Mouse (Mus musculus): ENCODE results near the gene Slc7a1. TPM values are rescaled to one million over a fixed set of nuclear protein-coding genes. Genes with fewer than 3 reads are reported as not detected.

Slc7a1 gene
- polyA plus RNA-seq, 1 experiment from 2014 or later, result 23.0 TPM

- Histone ChIP-seq H3K4me2 (ENCODE audit: low read length) (no peak overlapping the region), H3K4me1 (ENCODE audit: control insufficient read depth in 2 of 2, insufficient read depth in 2 of 2, low read length in 2 of 2) (peaks cover 2 to 5% of the 10 kb centered on the region in 2 experiments; a peak in 2 of 4 replicates), H3K4me3 (ENCODE audit: control insufficient read depth in 1 of 2, insufficient read depth in 1 of 2, low read depth in 1 of 2, low read length in 2 of 2) (no peak overlapping the region), H3K9ac (ENCODE audit: low read length) (no peak overlapping the region), H3K36me3 (ENCODE audit: control insufficient read depth, insufficient read depth, low read length) (no peaks in the 10 kb centered on the region), H3K27me3 (ENCODE audit: control insufficient read depth, insufficient read depth, low read length) (no peaks in the 10 kb centered on the region), H3K9me3 (ENCODE audit: control insufficient read depth, low read length) (peaks cover 4% of the 10 kb centered on the region; the same call in 1 of the 2 replicates), H3K27ac (replicated peaks in 1 of 2; ENCODE audit: control insufficient read depth in 1 of 2, insufficient read depth in 1 of 2, low read depth in 2 of 2, low read length in 2 of 2) (no peak overlapping the region)
- WGBS, result 88% methylated on average over 2 of the region's 2 CpGs
- ATAC-seq (ENCODE audit: insufficient number of reproducible peaks, insufficient read depth, low FRiP score, low read depth), result no peak
Observed at GRCm38 (mm10) chr5:148406913-148407312, 7.2 kb upstream of the Slc7a1 start.

DNA sequence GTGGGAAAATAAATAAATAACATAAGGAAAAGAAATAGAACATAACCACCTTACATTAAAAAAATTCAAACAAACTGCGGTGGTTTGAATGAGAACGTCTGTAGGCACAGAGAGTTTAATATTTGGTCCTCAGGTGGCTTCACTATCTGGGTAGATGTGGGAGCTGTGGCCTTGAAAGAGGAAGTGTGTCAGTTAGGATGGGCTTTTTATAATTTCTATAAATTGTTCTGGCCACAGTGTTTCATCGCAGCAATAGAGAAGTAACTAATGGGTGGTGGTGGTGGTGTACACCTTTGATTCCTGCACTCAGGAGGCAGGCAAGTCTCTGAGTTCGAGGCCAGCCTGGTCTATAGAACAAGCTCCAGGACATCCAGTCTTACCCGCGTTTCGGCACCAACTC is 4.8 kb upstream of the Slc7a1 start:
- H3K9me3 ChIP-seq (ENCODE audit: control insufficient read depth, low read length), result peaks cover 4% of the 10 kb centered on the region; the same call in 1 of the 2 replicates
- H3K36me3 ChIP-seq (ENCODE audit: control insufficient read depth, insufficient read depth, low read length), result no peaks in the 10 kb centered on the region
- ATAC-seq (ENCODE audit: insufficient number of reproducible peaks, insufficient read depth, low FRiP score, low read depth), result no peak
- H3K4me3 ChIP-seq (ENCODE audit: control insufficient read depth in 1 of 2, insufficient read depth in 1 of 2, low read depth in 1 of 2, low read length in 2 of 2), result no peak overlapping the region
- WGBS, result 90% methylated on average over 7 of the region's 7 CpGs
- H3K27ac ChIP-seq (replicated peaks in 1 of 2; ENCODE audit: control insufficient read depth in 1 of 2, insufficient read depth in 1 of 2, low read depth in 2 of 2, low read length in 2 of 2), result no peak overlapping the region
- no peak overlapping the region for H3K9ac ChIP-seq (ENCODE audit: low read length)
- H3K4me2 ChIP-seq (ENCODE audit: low read length), result no peak overlapping the region
- H3K4me1 ChIP-seq (ENCODE audit: control insufficient read depth in 2 of 2, insufficient read depth in 2 of 2, low read length in 2 of 2), result peaks cover 2 to 4% of the 10 kb centered on the region in 2 experiments; a peak in 2 of 4 replicates
- H3K27me3 ChIP-seq (ENCODE audit: control insufficient read depth, insufficient read depth, low read length), result no peaks in the 10 kb centered on the region

GRCm38 (mm10) chr5:148402641-148403040 is 2.9 kb upstream of the Slc7a1 start:
- H3K4me3 ChIP-seq (ENCODE audit: control insufficient read depth in 1 of 2, insufficient read depth in 1 of 2, low read depth in 1 of 2, low read length in 2 of 2), result no peak overlapping the region
- H3K9ac ChIP-seq (ENCODE audit: low read length), result no peak overlapping the region
- no peak overlapping the region for H3K27ac ChIP-seq (replicated peaks in 1 of 2; ENCODE audit: control insufficient read depth in 1 of 2, insufficient read depth in 1 of 2, low read depth in 2 of 2, low read length in 2 of 2)
- H3K27me3 ChIP-seq (ENCODE audit: control insufficient read depth, insufficient read depth, low read length), result no peaks in the 10 kb centered on the region
- H3K9me3 ChIP-seq (ENCODE audit: control insufficient read depth, low read length), result peaks cover 4% of the 10 kb centered on the region; the same call in 1 of the 2 replicates
- no peaks in the 10 kb centered on the region for H3K36me3 ChIP-seq (ENCODE audit: control insufficient read depth, insufficient read depth, low read length)
- H3K4me1 ChIP-seq (ENCODE audit: control insufficient read depth in 2 of 2, insufficient read depth in 2 of 2, low read length in 2 of 2), result peaks cover 2 to 11% of the 10 kb centered on the region in 2 experiments; a peak in 3 of 4 replicates
- no peak overlapping the region for H3K4me2 ChIP-seq (ENCODE audit: low read length)
- WGBS, result 56% methylated on average over 4 of the region's 4 CpGs
- no peak for ATAC-seq (ENCODE audit: insufficient number of reproducible peaks, insufficient read depth, low FRiP score, low read depth)

DNA sequence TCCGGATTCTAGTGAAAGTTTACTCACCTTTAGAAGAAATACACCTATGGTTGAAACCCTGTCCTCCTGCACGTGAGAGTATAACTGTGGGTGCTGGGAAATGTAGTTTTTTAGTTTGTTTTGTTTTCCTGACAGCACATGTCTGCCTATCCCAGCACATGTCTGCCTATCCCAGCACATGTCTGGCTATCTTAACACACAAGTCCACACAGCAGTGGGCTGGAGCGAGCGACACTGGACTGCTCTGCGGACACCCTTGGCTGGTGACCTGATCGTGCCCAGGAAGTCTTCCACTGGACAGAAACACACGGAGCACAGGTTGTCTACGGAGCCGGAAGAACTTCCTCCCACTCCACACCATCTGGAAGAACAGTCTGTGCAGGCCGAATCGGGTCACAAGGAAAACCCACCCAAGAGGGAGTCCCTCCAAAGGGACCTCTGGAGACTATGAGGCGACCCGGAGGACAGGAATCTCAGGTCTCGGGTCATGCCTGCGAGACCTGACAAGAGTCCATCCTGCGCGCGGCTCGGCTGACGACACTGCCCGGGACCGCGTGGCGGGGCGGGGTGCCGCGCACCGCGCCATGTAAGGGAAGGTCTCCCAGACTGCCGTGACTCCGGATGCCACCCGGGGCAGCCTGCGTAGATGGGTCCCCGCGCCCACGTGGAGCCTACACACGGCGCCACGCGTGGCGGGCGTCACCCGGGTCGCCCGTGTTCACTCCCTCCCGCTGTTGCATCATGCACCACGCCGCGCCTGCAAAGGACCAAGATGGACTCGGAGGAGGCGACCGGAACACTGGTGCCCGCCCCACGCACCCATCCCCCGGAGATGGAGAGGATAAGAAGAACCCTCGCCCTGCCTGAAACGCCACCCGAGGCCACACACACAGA is 691 bp downstream of the Slc7a1 start:
- Histone ChIP-seq H3K9me3 (ENCODE audit: control insufficient read depth, low read length) (no peaks in the 10 kb centered on the region), H3K4me2 (ENCODE audit: low read length) (peak overlapping the region; percentile 97), H3K27me3 (ENCODE audit: control insufficient read depth, insufficient read depth, low read length) (no peaks in the 10 kb centered on the region), H3K4me3 (ENCODE audit: control insufficient read depth in 1 of 2, insufficient read depth in 1 of 2, low read depth in 1 of 2, low read length in 2 of 2) (peak overlapping the region; percentile 86), H3K9ac (ENCODE audit: low read length) (peak overlapping the region; percentile 87), H3K27ac (replicated peaks in 1 of 2; ENCODE audit: control insufficient read depth in 1 of 2, insufficient read depth in 1 of 2, low read depth in 2 of 2, low read length in 2 of 2) (peak overlapping the region; percentile 67 to 72; a peak in 3 of 4 replicates), H3K36me3 (ENCODE audit: control insufficient read depth, insufficient read depth, low read length) (peaks cover 12% of the 10 kb centered on the region), H3K4me1 (ENCODE audit: control insufficient read depth in 2 of 2, insufficient read depth in 2 of 2, low read length in 2 of 2) (peaks cover 2 to 13% of the 10 kb centered on the region in 2 experiments; a peak in 3 of 4 replicates)
- WGBS, result 1% methylated on average over 48 of the region's 58 CpGs
- ATAC-seq (ENCODE audit: insufficient number of reproducible peaks, insufficient read depth, low FRiP score, low read depth), result peak; percentile 70

DNA sequence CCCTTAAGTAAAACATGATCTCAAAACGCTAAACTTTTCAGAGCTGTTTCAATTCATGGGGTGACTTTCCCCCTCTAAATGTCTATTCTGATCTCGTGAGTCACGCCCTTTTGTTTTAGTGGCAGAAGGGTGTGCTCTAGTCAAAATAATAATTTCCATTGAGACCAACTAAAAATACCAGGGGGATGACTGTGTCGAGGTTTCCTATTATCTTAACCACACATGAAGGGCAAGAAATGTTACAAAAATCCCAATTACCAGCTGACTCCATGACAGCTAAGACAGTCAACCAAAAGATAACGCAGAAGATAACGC is 1.3 kb downstream of the Slc7a1 start:
- 40% methylated on average over 6 of the region's 6 CpGs for WGBS
- peak overlapping the region; percentile 97 for H3K4me2 ChIP-seq (ENCODE audit: low read length)
- H3K27ac ChIP-seq (replicated peaks in 1 of 2; ENCODE audit: control insufficient read depth in 1 of 2, insufficient read depth in 1 of 2, low read depth in 2 of 2, low read length in 2 of 2), result no peak overlapping the region
- no peak for ATAC-seq (ENCODE audit: insufficient number of reproducible peaks, insufficient read depth, low FRiP score, low read depth)
- H3K4me3 ChIP-seq (ENCODE audit: control insufficient read depth in 1 of 2, insufficient read depth in 1 of 2, low read depth in 1 of 2, low read length in 2 of 2), result peak overlapping the region; percentile 86; a peak in 3 of 4 replicates
- no peaks in the 10 kb centered on the region for H3K27me3 ChIP-seq (ENCODE audit: control insufficient read depth, insufficient read depth, low read length)
- H3K36me3 ChIP-seq (ENCODE audit: control insufficient read depth, insufficient read depth, low read length), result peaks cover 19% of the 10 kb centered on the region
- peak overlapping the region; percentile 87 for H3K9ac ChIP-seq (ENCODE audit: low read length)
- no peaks in the 10 kb centered on the region for H3K9me3 ChIP-seq (ENCODE audit: control insufficient read depth, low read length)
- H3K4me1 ChIP-seq (ENCODE audit: control insufficient read depth in 2 of 2, insufficient read depth in 2 of 2, low read length in 2 of 2), result peaks cover 2 to 13% of the 10 kb centered on the region in 2 experiments; a peak in 3 of 4 replicates

DNA sequence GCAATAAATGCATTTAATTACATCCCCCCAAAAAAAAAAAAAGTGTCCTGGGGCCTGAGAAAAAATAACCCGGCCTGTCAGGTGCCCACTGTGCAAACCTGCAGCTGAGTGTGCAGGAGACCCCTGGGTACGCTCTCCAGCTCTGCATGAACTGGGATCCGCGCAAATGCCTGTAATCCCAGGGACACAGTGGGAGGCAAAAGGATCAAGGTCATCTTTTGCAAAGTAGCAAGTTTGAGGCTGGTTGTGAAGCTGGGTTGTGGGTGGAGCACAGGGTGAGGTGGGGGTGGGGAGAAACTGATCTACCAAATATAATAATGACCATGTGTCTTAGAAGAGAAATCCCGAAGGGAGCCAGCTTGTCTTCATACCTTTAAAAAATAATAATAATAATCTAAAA is 1.8 kb downstream of the Slc7a1 start:
- H3K27me3 ChIP-seq (ENCODE audit: control insufficient read depth, insufficient read depth, low read length), result no peaks in the 10 kb centered on the region
- peaks cover 23% of the 10 kb centered on the region for H3K36me3 ChIP-seq (ENCODE audit: control insufficient read depth, insufficient read depth, low read length)
- H3K4me2 ChIP-seq (ENCODE audit: low read length), result peak overlapping the region; percentile 97
- peaks cover 2 to 13% of the 10 kb centered on the region in 2 experiments; a peak in 3 of 4 replicates for H3K4me1 ChIP-seq (ENCODE audit: control insufficient read depth in 2 of 2, insufficient read depth in 2 of 2, low read length in 2 of 2)
- no peak overlapping the region for H3K27ac ChIP-seq (replicated peaks in 1 of 2; ENCODE audit: control insufficient read depth in 1 of 2, insufficient read depth in 1 of 2, low read depth in 2 of 2, low read length in 2 of 2)
- 0 out of 2 replicates have a peak overlapping the region, but pooled peaks have one; percentile 30 for H3K9ac ChIP-seq (ENCODE audit: low read length)
- H3K9me3 ChIP-seq (ENCODE audit: control insufficient read depth, low read length), result no peaks in the 10 kb centered on the region
- H3K4me3 ChIP-seq (ENCODE audit: control insufficient read depth in 1 of 2, insufficient read depth in 1 of 2, low read depth in 1 of 2, low read length in 2 of 2), result no peak overlapping the region
- no peak for ATAC-seq (ENCODE audit: insufficient number of reproducible peaks, insufficient read depth, low FRiP score, low read depth)
- 63% methylated on average over 5 of the region's 5 CpGs for WGBS

DNA sequence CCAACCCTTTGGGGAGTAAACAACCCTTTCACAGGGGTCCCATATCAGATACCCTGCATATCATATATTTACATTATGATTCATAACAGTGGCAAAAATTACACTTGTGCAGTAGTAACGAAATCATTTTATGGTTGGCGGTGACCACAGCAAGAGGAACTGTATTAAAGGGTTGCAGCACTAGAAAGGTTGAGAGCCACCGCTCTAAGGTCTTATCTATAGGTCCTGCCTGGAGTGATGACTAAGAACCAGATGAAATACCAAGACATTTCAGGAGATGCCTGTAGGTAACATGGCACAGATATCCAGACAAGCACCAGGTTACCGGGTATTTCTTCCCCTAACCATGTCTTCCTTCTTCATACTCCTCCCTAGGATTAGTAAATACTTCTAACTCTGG is 2.3 kb downstream of the Slc7a1 start:
- Histone ChIP-seq H3K27ac (replicated peaks in 1 of 2; ENCODE audit: control insufficient read depth in 1 of 2, insufficient read depth in 1 of 2, low read depth in 2 of 2, low read length in 2 of 2) (no peak overlapping the region), H3K27me3 (ENCODE audit: control insufficient read depth, insufficient read depth, low read length) (no peaks in the 10 kb centered on the region), H3K4me3 (ENCODE audit: control insufficient read depth in 1 of 2, insufficient read depth in 1 of 2, low read depth in 1 of 2, low read length in 2 of 2) (no peak overlapping the region), H3K4me2 (ENCODE audit: low read length) (peak overlapping the region; percentile 97), H3K36me3 (ENCODE audit: control insufficient read depth, insufficient read depth, low read length) (peaks cover 26% of the 10 kb centered on the region), H3K4me1 (ENCODE audit: control insufficient read depth in 2 of 2, insufficient read depth in 2 of 2, low read length in 2 of 2) (peaks cover 2 to 13% of the 10 kb centered on the region in 2 experiments; a peak in 3 of 4 replicates), H3K9ac (ENCODE audit: low read length) (no peak overlapping the region), H3K9me3 (ENCODE audit: control insufficient read depth, low read length) (no peaks in the 10 kb centered on the region)
- no peak for ATAC-seq (ENCODE audit: insufficient number of reproducible peaks, insufficient read depth, low FRiP score, low read depth)
- 74% methylated on average over 4 of the region's 4 CpGs for WGBS

Data from heart, embryonic 14.5 days (tissue).